Mouse (Mus musculus) cerebellum, adult 8-10 months (tissue): Measurements from ENCODE around the gene Nfatc2.

Experiments
- DNase-seq: peaks from one replicate; pipeline ENCODE4 v3.0.0; 2022

The Nfatc2 gene

DNA sequence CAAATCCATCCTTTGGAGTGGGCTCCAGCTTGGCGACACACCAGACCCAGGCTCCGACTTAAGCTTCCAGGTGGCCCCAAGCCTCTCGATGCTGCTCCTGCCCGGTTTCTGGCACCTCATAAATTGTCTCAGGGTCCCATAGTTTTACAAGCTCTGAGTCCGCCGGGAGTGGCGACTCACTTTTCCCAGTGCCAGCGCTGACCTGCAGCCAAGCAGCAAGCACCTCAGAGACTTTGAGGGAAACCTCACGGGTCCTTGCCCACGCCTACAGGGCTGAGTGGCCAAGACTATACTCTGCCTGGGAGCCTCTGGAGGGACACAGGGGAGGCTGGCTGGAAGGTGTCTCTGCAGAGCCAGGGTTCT is 74.0 kb downstream of the Nfatc2 start:
- DNase-seq = no peak

DNA sequence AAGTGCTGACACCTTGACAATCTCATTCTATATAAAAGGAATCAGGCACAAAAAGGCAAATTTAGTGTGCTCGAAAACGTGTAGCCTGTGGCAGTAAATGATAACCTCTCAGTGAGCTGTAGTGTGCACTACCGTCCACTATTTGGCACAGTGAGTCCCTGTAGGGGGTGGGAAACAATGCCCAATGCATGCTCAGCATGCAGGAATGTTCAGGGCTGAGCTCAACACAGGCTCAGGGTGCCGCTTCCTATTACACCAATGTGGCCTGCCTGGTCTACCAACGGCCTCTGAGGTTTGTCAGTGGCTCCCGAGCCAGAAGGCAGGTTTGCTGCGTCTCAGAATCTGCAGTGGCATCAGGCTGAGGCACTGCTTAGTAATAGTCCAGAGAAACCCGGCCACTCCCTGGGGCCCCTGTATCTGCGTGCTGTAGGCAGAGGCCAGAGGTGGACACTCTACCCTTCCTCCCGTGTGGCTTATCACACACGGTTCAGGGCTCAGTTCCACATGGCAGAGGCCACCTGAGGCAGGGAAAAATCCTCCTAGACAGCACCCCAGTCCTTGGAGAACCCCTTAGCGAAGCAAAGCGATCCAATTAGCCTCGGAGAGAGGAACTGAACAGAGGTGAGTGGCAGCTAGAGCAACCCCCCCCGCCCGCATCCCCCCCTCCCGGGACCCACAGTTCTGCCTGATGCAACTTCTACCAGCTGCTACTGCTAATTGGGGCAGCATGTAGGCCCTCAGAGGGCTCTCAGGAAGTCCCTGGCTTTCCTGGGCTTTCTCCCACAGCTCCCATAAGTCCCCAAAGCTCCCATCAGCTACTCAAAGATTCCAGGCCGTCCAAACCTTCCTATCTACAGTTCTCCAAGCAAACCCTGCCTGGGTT is 74.7 kb downstream of the Nfatc2 start:
- no peak for DNase-seq

DNA sequence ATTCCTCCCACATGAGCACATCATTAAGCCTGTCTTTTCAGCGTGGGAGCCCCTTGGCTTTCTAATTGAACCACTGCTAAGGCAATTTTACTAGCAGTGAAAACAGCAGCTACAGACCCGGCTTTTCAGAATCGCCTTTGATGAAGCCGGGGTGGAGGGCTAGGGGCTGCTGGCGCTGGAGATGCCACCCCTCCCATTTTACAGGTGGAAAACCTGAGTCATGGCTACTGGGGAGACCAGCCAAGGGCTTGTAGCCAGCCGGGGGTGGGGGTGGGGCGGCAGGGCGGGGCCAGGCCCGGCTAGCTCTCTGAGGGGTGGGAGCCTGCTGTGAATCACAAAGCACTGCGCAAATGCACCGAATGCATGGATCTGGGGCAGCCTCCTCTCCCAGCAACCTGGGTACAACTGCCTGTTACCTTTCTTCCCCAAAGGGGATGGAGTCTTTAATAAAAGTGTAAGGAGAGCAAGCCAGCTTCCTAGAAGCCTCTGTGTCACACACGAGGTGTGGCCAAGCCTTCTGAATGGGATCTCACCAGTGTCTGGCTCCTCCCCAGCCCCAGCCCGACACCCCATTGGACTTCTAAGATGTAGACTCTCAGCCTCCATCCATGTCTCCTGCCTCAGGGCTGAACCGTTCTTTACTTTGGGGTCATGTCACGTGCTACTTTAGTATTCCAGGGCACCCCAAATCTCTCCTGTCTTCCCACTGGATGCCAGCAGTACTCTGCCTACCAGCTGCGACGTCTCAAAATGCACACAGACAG is 75.9 kb downstream of the Nfatc2 start:
- no peak for DNase-seq

DNA sequence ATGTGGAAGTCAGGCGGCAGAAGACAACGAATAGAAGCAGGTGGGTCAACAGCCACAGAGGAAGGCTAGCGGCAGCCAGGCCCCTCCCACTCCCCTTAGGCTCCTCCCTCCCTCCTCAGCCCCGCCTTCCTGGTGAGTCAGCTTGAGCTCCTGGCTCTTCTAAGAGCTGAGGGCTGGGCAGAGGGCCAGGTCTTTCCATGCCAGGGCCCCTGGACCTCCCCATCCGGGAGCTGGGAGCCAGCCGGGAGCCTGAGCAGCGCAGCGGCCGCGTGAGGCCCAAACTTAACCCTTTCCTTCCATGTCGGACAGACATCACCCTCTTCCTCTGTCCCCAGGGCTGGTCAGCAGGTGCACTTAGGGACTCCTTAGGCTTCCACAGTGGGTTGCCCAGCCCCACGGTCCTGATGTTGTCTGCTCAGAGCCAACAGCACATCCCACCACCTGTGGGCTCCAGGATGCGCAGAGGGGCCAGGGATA is 76.5 kb downstream of the Nfatc2 start:
- peak; percentile 59 for DNase-seq

DNA sequence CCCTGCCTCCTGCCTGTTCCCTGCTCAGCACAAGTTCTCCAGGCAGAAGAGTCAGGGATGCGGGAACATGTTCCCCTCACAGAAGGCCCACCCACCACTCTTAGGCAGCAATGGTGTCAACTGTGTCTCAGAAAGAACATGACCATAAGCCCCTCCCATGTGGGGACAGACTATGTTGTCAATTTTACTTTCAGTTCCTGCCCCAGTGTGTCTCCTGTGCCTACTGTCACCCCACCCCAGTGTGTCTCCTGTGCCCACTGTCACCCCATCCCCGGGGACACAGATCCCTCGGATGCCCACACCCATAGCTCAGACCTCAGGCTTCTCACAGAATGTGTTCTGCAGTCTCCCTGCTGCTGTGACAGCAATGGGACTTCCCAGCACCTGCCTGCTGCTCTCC is 79.2 kb downstream of the Nfatc2 start:
- no peak for DNase-seq

DNA sequence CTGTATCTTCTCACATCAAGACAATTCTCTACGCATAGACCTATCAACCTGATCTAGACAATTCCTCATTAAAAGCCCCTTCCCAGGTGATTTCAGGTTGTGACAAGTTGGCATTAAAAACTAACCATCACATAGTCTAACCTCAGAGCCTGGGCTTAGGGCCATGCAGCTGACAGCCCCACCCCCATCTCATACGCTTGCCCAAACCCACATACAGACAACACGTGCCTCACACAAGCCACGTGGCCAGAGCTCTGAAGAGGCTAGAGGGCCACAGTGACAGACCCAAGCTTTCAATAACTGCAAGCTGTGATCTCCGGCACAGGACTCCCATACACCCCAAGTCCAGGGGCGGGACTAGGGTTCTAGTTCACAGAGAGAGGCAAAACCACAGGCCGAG is 80.7 kb downstream of the Nfatc2 start:
- no peak for DNase-seq

DNA sequence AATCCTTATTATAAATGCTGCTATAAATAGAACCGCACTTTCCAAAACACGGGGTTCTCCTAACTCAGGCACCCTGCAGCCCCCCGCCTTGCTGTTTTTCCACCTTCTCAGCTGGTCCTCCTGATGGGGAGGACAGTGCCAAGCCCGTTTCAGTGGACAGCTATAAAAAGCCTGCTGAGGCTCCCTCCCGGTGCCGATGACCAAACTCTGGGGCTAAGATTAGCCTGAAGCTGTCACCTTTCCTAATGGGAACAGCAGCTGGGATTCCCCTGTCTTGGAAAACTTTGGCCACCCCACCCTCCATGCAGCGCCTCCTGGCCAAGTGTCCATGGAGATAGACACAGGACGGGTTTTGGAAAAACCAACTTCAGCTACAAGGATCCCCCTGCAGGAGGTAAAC is 81.9 kb downstream of the Nfatc2 start:
- no peak for DNase-seq

DNA sequence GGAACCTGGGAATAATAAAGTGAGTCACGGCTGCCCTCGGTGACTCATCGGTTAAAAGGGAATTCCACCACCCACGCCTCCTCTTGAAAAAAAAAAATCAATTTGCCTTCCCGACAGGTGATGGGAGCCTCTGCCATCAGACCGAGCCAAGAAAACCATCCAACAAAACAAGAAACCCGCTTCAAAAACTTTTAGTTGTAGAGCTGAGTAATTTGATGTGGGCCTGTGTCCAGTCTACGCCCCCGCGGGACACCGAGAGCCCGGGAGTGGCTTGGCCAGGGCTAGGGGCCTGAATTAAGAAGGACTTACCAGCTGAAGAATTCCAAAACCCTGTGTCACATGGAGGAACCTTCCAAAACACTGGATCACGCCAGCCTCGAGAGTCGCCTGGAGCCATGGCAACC is 83.2 kb downstream of the Nfatc2 start:
- no peak for DNase-seq

DNA sequence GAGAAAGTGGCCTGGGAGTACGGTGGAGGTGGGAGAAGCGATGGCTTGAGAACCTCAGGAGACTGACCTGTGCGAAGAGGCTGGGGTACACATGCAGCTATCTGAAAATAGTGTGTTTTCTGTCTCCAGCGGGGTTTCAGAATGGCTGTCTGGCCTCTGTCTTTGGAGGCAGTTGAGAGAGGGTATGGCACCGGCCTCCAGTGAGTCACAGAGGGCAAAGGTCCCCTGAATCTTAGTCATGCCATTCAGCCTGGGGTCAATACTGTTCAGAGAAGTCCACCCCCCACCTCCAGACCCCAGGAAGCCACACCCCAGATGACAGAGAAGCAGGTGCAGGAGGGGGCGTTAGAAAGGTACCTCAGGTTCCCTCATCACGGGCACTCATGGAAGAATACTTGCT is 83.7 kb downstream of the Nfatc2 start:
- DNase-seq = no peak

DNA sequence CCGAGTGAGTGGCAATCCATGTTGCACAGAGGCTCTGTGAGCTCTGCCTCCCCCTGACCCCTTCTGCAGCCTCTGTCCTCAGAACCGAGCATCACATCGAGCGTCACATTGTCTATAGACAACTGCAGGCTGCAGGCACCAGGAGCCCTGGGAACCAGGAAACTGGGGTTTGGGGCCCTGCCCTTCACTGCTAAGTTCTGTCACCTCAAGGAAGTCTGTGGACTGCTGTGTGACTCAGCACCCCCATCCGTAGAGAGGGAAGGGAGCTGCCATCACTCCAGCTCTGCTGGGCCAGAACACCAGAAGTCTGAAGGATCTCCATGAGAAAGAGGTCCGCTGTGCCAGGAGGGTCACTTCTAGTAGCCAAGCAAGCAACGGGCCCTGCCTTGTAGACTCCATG is 84.7 kb downstream of the Nfatc2 start:
- no peak for DNase-seq

DNA sequence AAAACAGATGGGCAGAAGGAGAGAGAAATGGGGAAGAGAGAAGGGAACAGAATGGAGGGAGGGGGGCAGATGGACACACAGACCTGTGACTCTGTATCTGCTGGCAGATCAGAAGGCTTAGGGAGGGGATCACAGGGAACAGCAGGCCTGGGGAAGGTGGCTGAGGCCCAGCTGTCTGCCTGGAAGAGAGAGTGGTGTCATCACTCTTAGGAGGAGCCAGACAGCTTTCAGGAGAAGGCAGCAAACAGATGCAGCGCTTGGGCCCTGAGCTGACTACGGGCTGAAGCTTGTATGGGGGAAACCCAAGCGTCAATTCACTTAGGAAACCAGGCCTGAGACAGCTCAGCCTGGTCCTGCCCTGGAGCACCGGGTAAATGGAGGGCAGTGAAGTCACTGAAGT is 86.0 kb downstream of the Nfatc2 start:
- DNase-seq = no peak

DNA sequence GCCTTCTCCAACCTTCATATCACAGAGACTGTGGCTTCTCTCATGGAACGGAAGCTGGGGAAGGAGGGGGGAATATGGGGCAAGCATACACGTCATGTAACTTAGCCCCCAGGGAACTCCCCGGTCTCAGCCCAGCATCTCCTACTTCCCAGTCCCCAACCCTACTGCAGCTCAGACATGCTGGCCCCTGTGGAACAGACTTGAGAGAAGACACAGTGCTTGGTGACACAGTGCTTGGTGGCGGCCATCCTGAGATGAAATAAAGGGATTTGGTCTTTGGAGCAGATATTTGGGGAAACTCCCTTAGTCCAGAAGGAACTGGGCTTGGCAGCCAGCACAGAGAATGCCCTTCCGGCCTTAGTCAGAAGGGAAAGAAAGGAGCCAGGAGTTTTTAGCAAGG is 87.3 kb downstream of the Nfatc2 start:
- DNase-seq = no peak

DNA sequence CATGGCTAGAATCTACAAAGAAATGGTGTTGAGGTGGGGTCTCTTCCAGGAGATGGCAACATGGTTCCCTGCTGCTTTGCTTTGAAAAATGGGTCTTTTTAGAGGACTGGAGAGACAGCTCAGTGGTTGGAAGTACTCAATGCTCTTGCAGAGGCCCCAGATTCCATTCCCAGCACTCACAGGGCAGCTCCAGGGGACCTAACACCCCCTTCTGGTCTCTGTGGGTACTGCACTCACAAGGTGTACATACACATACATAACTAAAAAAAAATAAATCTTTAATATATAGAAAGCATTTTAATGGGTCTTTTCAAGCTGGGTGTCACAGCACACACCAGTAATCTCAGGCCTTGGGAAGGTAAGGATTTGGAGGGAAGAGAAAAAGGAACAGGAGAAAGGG is 89.9 kb downstream of the Nfatc2 start:
- no peak for DNase-seq

DNA sequence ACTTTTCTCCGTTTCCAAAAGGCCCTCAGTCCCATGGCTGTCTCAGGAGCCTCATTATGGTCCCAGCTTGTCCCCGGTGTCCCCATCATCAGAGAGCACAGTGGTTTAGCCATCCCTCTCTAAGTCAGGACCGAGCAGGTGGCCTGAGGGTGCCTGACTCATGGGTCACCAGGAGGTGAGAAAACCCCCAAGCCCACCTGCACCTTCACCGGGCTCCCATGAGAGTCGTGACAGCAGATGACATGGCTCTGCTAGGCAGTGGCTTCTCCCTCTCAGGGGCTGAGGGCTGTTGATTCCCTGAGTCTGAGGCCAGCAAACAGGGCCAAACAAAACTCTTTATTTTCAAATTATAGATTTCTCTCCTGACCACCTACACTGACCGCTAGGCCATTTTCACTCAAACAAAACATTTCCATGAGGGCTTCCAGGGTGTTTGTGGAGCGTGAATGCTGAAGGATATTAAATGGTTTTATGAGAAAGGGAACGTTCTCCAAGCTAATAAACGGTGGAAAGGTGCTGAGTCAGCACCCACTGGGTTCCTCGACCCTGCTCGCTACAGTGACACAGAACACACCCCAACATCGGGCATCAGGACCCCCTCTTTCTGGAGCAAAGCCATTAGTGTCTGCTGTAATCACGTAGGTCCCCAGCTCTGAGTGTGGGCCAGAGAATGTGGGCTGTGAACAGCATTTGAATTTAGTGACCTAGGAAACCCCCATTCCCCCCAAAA is 92.8 kb downstream of the Nfatc2 start:
- DNase-seq = no peak

DNA sequence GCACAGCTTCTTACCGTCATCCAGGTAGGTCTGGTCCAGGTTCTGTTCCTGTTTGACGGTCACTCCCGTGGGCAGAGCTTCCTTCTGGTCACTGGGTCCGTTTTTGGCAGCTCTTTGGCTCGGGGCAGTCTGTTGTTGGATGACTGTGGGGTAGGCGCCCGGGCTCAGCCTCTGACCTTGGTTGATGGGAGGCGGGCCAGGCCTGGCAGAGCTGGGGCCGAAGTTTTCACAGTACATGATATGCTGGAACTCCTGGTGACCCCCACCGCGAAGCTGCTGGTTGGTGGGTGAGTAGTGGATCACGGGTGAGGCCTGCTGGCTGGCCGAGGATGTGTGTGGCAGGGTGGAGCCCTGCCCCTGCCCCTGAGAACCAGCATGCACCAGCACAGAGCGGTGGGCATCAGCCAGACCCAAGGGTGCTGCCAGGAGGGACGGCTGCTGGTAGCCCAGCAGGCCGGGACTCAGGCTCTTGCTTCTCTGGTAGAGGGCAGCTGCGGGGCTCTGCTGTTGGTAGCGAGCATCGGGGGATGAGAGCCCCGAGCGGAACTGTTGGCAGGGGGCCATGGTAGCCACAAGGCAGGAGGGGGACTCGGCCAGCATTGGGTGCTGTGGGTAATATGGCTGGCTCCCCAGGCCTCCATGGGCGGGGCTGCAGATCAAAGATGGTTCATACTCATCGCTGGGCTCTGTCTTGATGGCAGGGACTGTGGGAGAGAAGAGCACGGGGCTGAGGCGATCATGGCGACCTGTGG is 96.8 kb downstream of the Nfatc2 start:
- DNase-seq = no peak

DNA sequence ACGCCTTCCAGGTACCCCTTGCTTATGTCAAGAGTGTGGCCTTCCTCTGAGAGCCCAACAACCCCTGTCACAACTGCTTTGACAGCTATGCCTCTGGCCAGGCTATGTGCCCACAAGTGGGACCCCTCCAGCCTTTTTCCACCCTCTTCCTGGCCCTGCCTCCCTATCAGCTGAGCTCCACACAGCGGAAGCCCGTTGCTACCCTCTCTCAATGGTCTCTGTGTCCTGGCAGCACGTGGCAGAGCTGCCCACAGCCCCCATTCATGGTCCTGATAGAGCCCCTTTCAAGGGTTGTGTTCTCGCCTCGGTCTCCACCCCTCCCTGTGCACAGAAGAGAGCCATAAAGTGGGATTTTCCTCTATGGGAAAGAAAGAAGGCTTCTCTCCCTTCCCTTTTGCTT is 97.7 kb downstream of the Nfatc2 start:
- DNase-seq = no peak

DNA sequence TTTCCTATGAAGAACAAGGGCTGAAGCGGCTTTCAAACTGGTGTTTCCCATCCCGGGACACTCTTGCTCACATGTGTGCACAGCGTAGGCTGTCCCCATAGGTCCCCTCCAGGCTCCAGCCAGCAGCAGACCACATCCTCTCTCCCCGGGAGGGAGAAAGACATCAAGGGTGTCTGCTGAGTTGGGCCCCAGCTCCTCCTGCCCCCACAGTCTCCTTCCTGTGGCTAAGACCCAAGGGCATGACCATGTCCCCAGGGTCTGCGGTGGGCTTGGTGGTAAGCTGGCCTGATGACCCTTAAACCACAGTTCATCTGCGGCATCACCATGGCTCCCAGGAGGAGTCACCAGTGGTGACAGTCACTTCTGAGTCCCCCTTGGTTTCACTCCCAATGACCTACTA is 100.7 kb downstream of the Nfatc2 start:
- no peak for DNase-seq

DNA sequence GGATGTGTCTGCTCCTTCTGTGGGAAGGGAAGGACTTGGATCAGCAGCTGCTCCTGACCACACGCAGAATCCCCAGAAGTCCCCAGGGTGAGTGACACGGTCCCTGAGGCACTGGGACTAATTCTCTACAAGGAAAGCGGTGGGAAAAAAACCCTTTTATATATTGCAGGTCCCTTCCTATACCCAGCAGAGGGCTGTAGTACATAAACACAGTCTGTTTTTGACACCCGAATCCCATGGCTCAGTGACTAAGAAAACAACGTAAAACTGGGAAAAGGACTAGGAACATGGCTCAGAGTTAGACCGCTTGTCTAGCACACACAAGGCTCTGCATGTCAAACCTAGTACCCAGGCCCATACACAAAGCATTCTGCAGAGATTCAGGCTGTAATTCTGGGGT is 101.2 kb downstream of the Nfatc2 start:
- no peak for DNase-seq

DNA sequence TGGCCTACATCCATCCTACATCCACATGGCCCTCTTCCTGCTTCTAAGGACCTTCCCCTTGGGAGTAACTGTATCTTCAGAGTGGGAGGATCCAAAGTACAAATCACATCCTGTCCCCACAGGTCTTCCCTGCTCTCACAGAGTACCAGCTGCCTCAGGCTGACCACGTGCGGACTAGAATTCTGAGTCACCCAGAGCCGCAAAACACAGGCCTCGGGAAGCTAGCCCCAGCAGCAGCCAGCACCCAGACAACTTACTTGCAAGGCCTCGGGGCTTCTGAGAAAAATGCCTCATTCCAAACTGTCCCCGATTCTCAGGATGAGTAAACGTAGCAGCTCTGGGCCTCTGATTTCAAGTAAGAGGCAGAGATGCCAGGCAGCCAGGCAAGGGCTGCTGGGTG is 109.7 kb downstream of the Nfatc2 start:
- DNase-seq = no peak

DNA sequence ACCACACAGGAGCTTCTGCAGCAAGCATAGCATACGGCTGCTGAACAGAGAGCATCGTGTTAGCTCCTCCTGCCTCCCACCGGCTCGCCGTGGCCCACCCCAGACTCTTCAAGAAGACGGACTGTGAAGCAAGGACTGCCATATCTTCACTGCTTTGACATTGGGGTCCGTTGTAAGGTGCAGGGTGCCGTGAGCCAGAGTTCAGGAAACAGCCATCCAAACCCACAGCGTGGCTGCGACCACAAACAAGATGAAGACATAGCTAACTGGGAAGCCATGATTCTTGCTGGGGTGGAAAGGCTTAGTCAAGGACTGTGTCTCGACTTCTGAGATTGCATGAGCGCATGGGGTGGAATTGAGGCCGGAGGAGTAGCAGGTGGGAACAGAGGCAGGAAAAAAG is 111.5 kb downstream of the Nfatc2 start:
- DNase-seq = no peak

DNA sequence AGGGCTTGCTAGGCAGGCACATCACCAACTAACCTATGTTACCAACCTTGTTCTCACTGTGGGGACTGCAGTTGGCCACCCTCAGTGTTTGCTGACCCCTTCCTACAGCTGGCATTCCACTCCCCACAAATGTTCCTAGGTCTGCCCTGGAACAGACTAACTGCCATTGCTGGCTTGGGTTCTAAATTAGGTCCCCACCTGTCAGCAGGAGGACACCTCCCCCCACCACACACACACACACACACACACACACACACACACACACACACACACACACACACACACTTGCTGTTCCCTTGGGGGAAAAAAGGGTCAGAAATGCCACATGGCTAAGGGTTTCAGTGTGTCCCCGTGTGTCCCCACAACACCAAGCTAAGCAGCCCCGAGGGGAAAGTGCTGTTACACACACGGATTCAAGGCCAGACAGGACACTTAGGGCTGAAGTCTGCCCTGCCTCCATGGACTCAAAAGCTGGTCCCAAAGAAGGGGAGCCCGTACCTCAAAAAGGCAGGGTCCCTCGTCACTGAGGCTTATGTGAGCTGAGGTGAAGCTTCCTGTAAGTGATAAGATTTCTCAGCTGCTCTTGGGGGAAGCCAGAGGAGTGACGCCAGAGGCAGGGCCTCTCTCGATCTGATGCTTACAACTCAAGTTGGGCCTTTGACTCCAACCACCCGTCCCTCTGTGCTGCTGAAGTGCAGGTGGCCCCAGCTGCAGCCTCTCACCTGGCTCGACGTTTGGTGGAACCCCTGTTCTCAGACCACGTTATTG is 113.1 kb downstream of the Nfatc2 start:
- DNase-seq = no peak

DNA sequence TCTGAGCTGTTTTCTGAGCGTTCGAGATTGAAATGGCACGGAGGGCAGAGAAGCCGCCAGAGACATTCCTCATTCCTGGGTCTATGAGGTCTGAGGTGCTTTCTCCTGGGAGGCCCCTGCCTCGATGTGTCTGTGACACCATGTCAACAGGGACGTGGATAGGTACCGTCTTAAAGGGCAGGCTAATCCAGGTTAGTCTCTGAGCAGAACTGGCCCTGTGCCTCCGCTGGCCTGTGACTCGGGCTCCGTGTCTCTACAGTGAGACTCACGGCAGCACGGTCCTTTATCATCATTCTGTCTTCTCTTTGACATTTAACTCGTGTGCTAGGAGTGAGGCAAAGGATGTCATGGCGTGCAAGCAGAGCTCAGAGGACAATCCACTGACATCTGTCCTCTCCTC is 120.3 kb downstream of the Nfatc2 start:
- no peak for DNase-seq
